Mouse (Mus musculus): ENCODE results near the gene Mical2.

DNA sequence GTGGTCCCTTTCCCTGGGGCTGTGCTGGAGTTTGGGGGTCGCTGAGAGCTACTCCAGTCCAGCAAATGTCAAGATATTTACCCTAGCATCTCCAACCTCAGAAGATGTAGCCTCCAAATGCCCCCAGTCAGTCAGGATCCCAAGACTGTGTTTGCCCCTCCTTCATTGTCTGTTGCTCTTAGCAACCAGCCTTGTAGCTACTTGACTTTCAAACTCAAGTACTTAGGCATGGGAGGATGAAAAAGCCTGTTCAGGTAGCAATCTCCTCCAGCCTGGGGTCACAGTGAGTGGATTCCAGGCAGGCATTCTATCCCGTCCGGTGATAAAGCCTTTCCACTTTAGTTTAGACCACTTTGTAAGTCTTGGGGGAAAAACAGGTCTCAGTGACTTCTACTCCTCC lies 28.6 kb downstream of the Mical2 start:
- TF ChIP-seq CTCF (IDR thresholded peaks at IDR 0.05; ENCODE audit: low read depth, low read length): no peak
- no peak for TF ChIP-seq TAL1 (conservative IDR thresholded peaks at IDR 0.05; ENCODE audit: low read depth, low read length)
- TF ChIP-seq GATA1 (IDR thresholded peaks at IDR 0.05; ENCODE audit: borderline replicate concordance, low read length): no peak

Measured in G1E (cell line).